Mouse (Mus musculus) heart, postnatal 0 days (tissue): ENCODE measurements around the gene Maml1. TPM values are rescaled to one million over a fixed set of nuclear protein-coding genes. Genes with fewer than 3 reads are reported as not detected.

Source experiments
- ATAC-seq: fragments of 200-750 bp; cut with Nextera tagmentation; 2 replicates; pipeline ENCODE4 v1.8.0; 2017; ENCODE audit warnings: low read depth, moderate number of reproducible peaks, moderate library complexity; ENCODE audit not compliant: insufficient read depth
- DNase-seq: peaks from one replicate; pipeline ENCODE4 v3.0.0-alpha.2; 2016; ENCODE audit warnings: low spot score
- H3K27ac ChIP-seq: fragments of 300-500 bp; sonication (generic); 2 replicates; pipeline ENCODE4 v1.5.1; 2014; ENCODE audit warnings: low read depth, mild to moderate bottlenecking
- H3K27me3 ChIP-seq: fragments of 300-500 bp; sonication (generic); 2 replicates; pipeline ENCODE4 v1.6.1; 2014; ENCODE audit warnings: low read length, mixed read lengths; ENCODE audit not compliant: control insufficient read depth, insufficient read depth
- H3K36me3 ChIP-seq: fragments of 300-500 bp; sonication (generic); replicated peaks from 2 replicates; pipeline ENCODE4 v1.6.1; 2014; ENCODE audit warnings: low read length, mixed read lengths; ENCODE audit not compliant: control insufficient read depth, insufficient read depth
- H3K4me1 ChIP-seq: fragments of 300-500 bp; sonication (generic); 2 replicates; pipeline ENCODE4 v1.6.1; 2014; ENCODE audit warnings: antibody characterized with exemption; ENCODE audit not compliant: control insufficient read depth, insufficient read depth
- H3K4me2 ChIP-seq: fragments of 300-500 bp; sonication (generic); 2 replicates; pipeline ENCODE4 v1.6.1; 2014; ENCODE audit warnings: low read depth, mild to moderate bottlenecking, low read length, moderate library complexity
- H3K4me3 ChIP-seq: fragments of 300-500 bp; sonication (generic); 2 replicates; pipeline ENCODE4 v1.5.1; 2014; ENCODE audit warnings: low read depth, low read length
- H3K9ac ChIP-seq: fragments of 300-500 bp; sonication (generic); replicated peaks from 2 replicates; pipeline ENCODE4 v1.6.1; 2014; ENCODE audit warnings: low read depth, low read length, mixed read lengths
- H3K9me3 ChIP-seq: fragments of 300-500 bp; sonication (generic); replicated peaks from 2 replicates; pipeline ENCODE4 v1.6.1; 2016; ENCODE audit warnings: low read length; ENCODE audit not compliant: control insufficient read depth
- CTCF ChIP-seq: IDR thresholded peaks from 2 replicates; pipeline ENCODE4 v1.5.1; 2016; ENCODE audit warnings: antibody characterized with exemption, control low read depth, low read depth
- EP300 ChIP-seq: IDR thresholded peaks from 2 replicates; pipeline ENCODE4 v1.6.1; 2016; ENCODE audit warnings: antibody characterized with exemption, low read depth
- WGBS: fragments of 180-500 bp; shearing (Covaris S2); extraction: QIAGEN DNeasy Blood & Tissue Kit; methylation state at CpG from one replicate; pipeline ENCODE4 v1.1.7; 2014; 5-methylcytosine and 5-hydroxymethylcytosine counted together
- polyA plus RNA-seq: library from polyadenylated mRNA; unstranded; fragments of >200 nt; fragmentation: Nextera tagmentation; extraction: Ambion mirVana; gene quantifications from 2 replicates; pipeline ENCODE4 v1.2.1, GENCODE M21; 2015
- total RNA-seq: library from RNA; depleted of rRNA; stranded (reverse); fragments of >200 nt; gene quantifications from 2 replicates; pipeline ENCODE4 v1.2.3, GENCODE M21; 2014; ENCODE audit warnings: low replicate concordance

The Maml1 gene
- total and polyA plus RNA-seq, 2 experiments from 2014 or later, result 2.2 to 10.4 TPM

GRCm38 (mm10) chr11:50290486-50291225 is 1.5 kb downstream of the Maml1 start:
- TF ChIP-seq CTCF, result no peak
- DNase-seq, result no peak
- peaks cover 11% of the 10 kb centered on the region for H3K36me3 ChIP-seq

DNA sequence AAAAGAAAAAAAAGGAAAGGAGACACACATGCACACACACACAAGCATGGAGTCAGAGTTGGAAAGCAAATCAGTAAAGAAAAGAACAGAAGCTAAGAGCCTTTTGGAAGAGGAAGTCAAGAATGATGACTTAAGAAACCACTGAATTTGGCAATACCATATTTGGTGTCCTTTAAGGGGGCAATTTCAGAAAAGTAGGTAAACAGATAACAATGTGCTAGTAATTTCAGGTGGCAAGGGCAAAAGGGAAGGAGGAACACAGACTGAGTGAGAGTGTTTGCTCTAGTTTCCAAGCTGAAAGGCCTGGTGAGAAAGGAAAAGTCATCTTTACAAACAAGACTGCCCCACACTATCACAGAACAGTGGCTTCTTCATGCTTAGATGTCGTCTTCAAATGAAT is 5.7 kb downstream of the Maml1 start:
- Histone ChIP-seq H3K9me3 (no peaks in the 10 kb centered on the region), H3K4me1 (peaks cover 29% of the 10 kb centered on the region), H3K27me3 (no peaks in the 10 kb centered on the region), H3K4me2 (no peak overlapping the region), H3K36me3 (0 out of 2 replicates have a peak, but pooled peaks cover 4% of the 10 kb centered on the region), H3K4me3 (no peak overlapping the region), H3K27ac (no peak overlapping the region), H3K9ac (no peak overlapping the region)
- ATAC-seq (no peak), DNase-seq (no peak)
- TF ChIP-seq EP300 (no peak), CTCF (no peak)
- 85% methylated on average over 1 of the region's 1 CpGs for WGBS

More at GRCm38 (mm10) chr11:50290486-50291225, 1.5 kb downstream of the Maml1 start:
- Histone ChIP-seq H3K9me3 (no peaks in the 10 kb centered on the region), H3K27ac (peak overlapping the region; percentile 98), H3K9ac (peak overlapping the region; percentile 98), H3K4me3 (peak overlapping the region; percentile 92), H3K27me3 (no peaks in the 10 kb centered on the region), H3K4me1 (peaks cover 29% of the 10 kb centered on the region), H3K4me2 (peak overlapping the region; percentile 67)
- whole genome bisulfite sequencing, result 10% methylated on average over 20 of the region's 20 CpGs
- ATAC-seq, result no peak

GRCm38 (mm10) chr11:50285696-50286095 is 6.4 kb downstream of the Maml1 start:
- ATAC-seq (no peak), DNase-seq (no peak)
- Histone ChIP-seq H3K27ac (no peak overlapping the region), H3K4me3 (no peak overlapping the region), H3K27me3 (no peaks in the 10 kb centered on the region), H3K9ac (no peak overlapping the region), H3K4me1 (peaks cover 29% of the 10 kb centered on the region), H3K9me3 (no peaks in the 10 kb centered on the region), H3K4me2 (no peak overlapping the region), H3K36me3 (peaks cover 11% of the 10 kb centered on the region; the same call in 1 of the 2 replicates)
- 76% methylated on average over 7 of the region's 7 CpGs for WGBS
- TF ChIP-seq EP300 (no peak), CTCF (no peak)

DNA sequence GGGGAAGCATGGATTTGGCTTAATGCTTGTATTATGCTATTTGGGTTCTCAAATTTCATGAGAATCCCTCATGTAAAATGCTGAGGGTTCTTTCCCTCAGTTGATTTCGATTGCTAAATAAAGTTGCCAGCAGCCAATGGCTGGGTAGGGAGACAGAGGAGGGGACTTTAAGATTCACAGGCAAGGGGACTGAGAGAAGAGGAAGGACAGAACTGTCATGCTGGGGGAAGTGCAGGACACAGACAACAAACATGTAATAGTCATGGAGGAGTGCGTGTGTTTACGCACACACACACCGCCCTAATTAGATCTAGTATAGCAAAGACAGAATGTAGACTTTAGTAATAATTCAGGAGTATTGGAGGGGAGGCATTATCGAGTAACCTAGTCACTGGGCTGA is 6.8 kb downstream of the Maml1 start:
- TF ChIP-seq CTCF (no peak), EP300 (no peak)
- peaks cover 12% of the 10 kb centered on the region; the same call in 1 of the 2 replicates for H3K36me3 ChIP-seq
- H3K27me3 ChIP-seq, result no peaks in the 10 kb centered on the region
- no peak for DNase-seq
- WGBS, result 93% methylated on average over 5 of the region's 5 CpGs
- H3K4me3 ChIP-seq, result no peak overlapping the region
- H3K9me3 ChIP-seq, result no peaks in the 10 kb centered on the region
- no peak overlapping the region for H3K9ac ChIP-seq
- no peak for ATAC-seq
- H3K27ac ChIP-seq, result no peak overlapping the region
- H3K4me2 ChIP-seq, result no peak overlapping the region
- H3K4me1 ChIP-seq, result peaks cover 26% of the 10 kb centered on the region

- no peaks in the 10 kb centered on the region for H3K27me3 ChIP-seq
- H3K36me3 ChIP-seq, result peaks cover 8% of the 10 kb centered on the region; the same call in 1 of the 2 replicates
- TF ChIP-seq CTCF (no peak), EP300 (no peak)
- no peak overlapping the region for H3K9ac ChIP-seq
- H3K4me2 ChIP-seq, result no peak overlapping the region
- peaks cover 19% of the 10 kb centered on the region for H3K4me1 ChIP-seq
- no peak overlapping the region for H3K4me3 ChIP-seq
- DNase-seq (no peak), ATAC-seq (no peak)
- WGBS, result 69% methylated on average over 1 of the region's 1 CpGs
- H3K27ac ChIP-seq, result no peak overlapping the region
- H3K9me3 ChIP-seq, result no peaks in the 10 kb centered on the region
Measured at GRCm38 (mm10) chr11:50280053-50280452, 12.1 kb downstream of the Maml1 start.

- Histone ChIP-seq H3K4me1 (peaks cover 21% of the 10 kb centered on the region), H3K27ac (no peak overlapping the region), H3K27me3 (no peaks in the 10 kb centered on the region), H3K4me3 (no peak overlapping the region), H3K9ac (no peak overlapping the region), H3K36me3 (peaks cover 8% of the 10 kb centered on the region; the same call in 1 of the 2 replicates), H3K9me3 (no peaks in the 10 kb centered on the region), H3K4me2 (no peak overlapping the region)
- WGBS, result 80% methylated on average over 4 of the region's 4 CpGs
- no peak for TF ChIP-seq EP300
- no peak for TF ChIP-seq CTCF
- no peak for ATAC-seq
- no peak for DNase-seq
Measured at GRCm38 (mm10) chr11:50279005-50279404, 13.1 kb downstream of the Maml1 start.
